Mouse (Mus musculus) embryonic facial prominence, embryonic 14.5 days (tissue): ENCODE results near the gene Ctsc. TPM values are rescaled to one million over a fixed set of nuclear protein-coding genes. Genes with fewer than 3 reads are reported as not detected.
A peak's percentile ranks its signal among the peaks of the same experiment; 100 is the strongest.

Source experiments
- ATAC-seq: fragments of 200-750 bp; cut with Nextera tagmentation; 2 replicates; pipeline ENCODE4 v1.8.0; 2017; ENCODE audit warnings: low read depth, moderate number of reproducible peaks, moderate TSS enrichment
- DNase-seq: peaks from one replicate; pipeline ENCODE4 v3.0.0-alpha.2; 2015; ENCODE audit warnings: low spot score
- H3K27ac ChIP-seq: fragments of 300-500 bp; sonication (generic); replicated peaks from 2 replicates; pipeline ENCODE4 v1.5.1; 2014; ENCODE audit warnings: low read depth, mild to moderate bottlenecking, low read length, moderate library complexity
- H3K27me3 ChIP-seq: fragments of 300-500 bp; sonication (generic); replicated peaks from 2 replicates; pipeline ENCODE4 v1.6.1; 2014; ENCODE audit warnings: low read length; ENCODE audit not compliant: control insufficient read depth, insufficient read depth
- H3K36me3 ChIP-seq: fragments of 300-500 bp; sonication (generic); 2 replicates; pipeline ENCODE4 v1.6.1; 2014; ENCODE audit warnings: low read length, mixed read lengths; ENCODE audit not compliant: control insufficient read depth, insufficient read depth
- H3K4me1 ChIP-seq: fragments of 300-500 bp; sonication (generic); 2 replicates; pipeline ENCODE4 v1.6.1; 2014; ENCODE audit warnings: antibody characterized with exemption, low read length; ENCODE audit not compliant: control insufficient read depth, insufficient read depth
- H3K4me2 ChIP-seq: fragments of 300-500 bp; sonication (generic); 2 replicates; pipeline ENCODE4 v1.6.1; 2014; ENCODE audit warnings: low read depth, mild to moderate bottlenecking, low read length, moderate library complexity, mixed read lengths
- H3K4me3 ChIP-seq: fragments of 300-500 bp; sonication (generic); 2 replicates; pipeline ENCODE4 v1.5.1; 2014; ENCODE audit warnings: low read depth, mild to moderate bottlenecking, low read length
- H3K9ac ChIP-seq: fragments of 300-500 bp; sonication (generic); 2 replicates; pipeline ENCODE4 v1.6.1; 2014; ENCODE audit warnings: low read depth, mild to moderate bottlenecking, low read length, moderate library complexity, mixed read lengths
- H3K9me3 ChIP-seq: fragments of 300-500 bp; sonication (generic); 2 replicates; pipeline ENCODE4 v1.6.1; 2016; ENCODE audit warnings: low read length; ENCODE audit not compliant: control insufficient read depth
- WGBS: fragments of 180-500 bp; shearing (Covaris S2); extraction: QIAGEN DNeasy Blood & Tissue Kit; methylation state at CpG from one replicate; pipeline ENCODE4 v1.1.7; 2014; 5-methylcytosine and 5-hydroxymethylcytosine counted together
- polyA plus RNA-seq: library from polyadenylated mRNA; unstranded; fragments of >200 nt; fragmentation: Nextera tagmentation; extraction: Ambion mirVana; gene quantifications from 2 replicates; pipeline ENCODE4 v1.2.1, GENCODE M21; 2014

Gene Ctsc
- polyA plus RNA-seq, 1 experiment from 2014 or later: 60.0 TPM

DNA sequence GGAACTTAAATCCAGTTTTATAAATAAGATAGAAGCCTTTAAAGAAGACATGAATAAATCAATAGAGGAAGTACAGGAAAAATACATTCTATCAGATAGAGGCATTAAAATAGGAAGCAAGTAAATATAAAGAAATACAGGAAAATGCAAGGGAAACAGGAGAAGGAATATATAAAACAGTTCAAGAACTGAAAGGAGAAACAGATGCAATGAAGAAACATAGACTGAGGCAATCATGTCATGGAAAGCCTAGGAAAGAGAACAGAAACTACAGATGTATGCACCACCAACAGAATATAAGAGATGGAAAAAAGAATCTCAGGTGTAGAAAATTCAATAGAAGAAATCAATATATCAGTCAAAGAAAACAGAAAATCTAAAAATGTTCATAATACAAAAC is 25.8 kb upstream of the Ctsc start:
- Histone ChIP-seq H3K36me3 (no peaks in the 10 kb centered on the region), H3K4me3 (no peak overlapping the region), H3K9me3 (no peaks in the 10 kb centered on the region), H3K27me3 (no peaks in the 10 kb centered on the region), H3K27ac (no peak overlapping the region), H3K9ac (no peak overlapping the region), H3K4me1 (no peaks in the 10 kb centered on the region), H3K4me2 (no peak overlapping the region)
- DNase-seq (no peak), ATAC-seq (no peak)

DNA sequence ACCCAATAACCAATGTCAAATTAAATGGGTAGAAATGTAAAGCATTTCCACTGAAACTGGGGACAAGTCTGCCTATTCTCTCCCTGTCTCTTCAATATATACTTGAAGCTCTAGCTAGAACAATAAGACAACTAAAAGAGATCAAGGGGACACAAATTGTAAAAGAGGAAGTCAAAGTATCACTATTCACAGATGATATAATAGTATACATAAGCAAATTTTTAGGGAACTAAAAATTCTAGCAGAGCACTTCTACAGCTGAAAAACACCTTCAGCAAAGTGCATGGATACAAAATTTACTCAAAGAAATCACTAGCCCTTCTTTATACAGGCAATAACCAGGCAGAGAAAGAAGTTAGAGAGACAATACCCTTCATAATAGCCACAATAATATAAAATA is 23.0 kb upstream of the Ctsc start:
- H3K4me2 ChIP-seq: no peak overlapping the region
- DNase-seq (no peak), ATAC-seq (no peak)
- no peak overlapping the region for H3K4me3 ChIP-seq
- H3K27ac ChIP-seq: no peak overlapping the region
- no peaks in the 10 kb centered on the region for H3K27me3 ChIP-seq
- H3K9ac ChIP-seq: no peak overlapping the region
- no peaks in the 10 kb centered on the region for H3K4me1 ChIP-seq
- H3K9me3 ChIP-seq: no peaks in the 10 kb centered on the region
- H3K36me3 ChIP-seq: no peaks in the 10 kb centered on the region

DNA sequence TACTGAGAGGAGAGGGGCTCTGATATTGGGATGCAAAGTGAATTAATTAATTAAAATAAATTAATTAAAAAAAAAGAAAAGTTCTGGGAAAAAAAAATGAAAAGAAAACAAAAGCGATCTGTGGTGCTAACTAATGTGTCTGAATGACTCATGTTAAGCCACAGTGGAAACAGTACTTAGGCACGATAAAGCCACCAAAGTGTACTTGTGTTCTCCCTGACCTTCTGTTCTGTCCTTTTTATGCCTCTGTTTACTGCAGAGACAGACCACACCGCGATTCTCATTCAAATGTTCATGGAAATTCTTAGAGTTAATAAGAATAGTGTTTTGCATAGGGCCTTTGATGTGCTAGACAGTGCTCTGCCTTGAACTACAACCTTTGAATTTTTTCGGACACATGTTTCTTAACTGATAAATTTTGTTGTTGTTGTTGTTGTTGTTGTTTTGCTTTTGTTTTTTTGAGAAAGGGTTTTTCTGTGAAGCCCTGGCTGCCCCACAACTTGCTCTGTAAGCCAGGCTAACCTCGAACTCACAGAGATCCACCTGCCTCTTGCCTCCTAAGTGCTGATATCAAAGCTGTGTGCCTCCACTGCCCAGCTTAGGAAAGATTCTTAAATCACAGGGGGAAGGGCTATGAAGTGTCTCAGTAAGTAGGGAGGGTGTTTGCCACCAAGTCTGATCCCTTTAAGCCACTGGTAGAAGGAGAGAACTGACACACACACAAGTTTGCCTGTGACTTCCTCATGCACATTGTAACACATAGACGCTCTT is 18.5 kb upstream of the Ctsc start:
- ATAC-seq (no peak), DNase-seq (no peak)
- Histone ChIP-seq H3K27ac (no peak overlapping the region), H3K4me2 (no peak overlapping the region), H3K27me3 (no peaks in the 10 kb centered on the region), H3K9ac (no peak overlapping the region), H3K4me3 (no peak overlapping the region), H3K4me1 (no peaks in the 10 kb centered on the region), H3K9me3 (no peaks in the 10 kb centered on the region), H3K36me3 (no peaks in the 10 kb centered on the region)
- 74% methylated on average over 7 of the region's 7 CpGs for WGBS

DNA sequence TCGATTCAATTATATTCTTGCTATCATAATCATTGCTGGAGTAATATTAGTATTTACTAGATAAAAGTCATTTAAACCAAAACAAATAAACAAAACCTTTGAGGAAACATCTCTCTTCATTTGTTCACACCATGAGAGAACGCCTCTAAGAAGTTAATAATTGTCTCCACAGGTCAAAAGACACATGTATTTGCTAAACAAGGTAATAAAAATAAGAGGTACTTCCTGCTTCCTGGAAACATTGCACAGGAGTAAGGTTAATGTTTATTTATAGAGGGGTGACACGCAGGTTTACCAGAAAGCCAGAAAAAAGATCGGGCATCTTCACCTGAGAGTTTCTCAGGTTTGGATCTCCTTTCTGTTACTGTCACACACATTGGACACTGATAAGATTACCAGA is 16.1 kb upstream of the Ctsc start:
- Histone ChIP-seq H3K9me3 (no peaks in the 10 kb centered on the region), H3K27me3 (no peaks in the 10 kb centered on the region), H3K9ac (no peak overlapping the region), H3K4me1 (no peaks in the 10 kb centered on the region), H3K27ac (no peak overlapping the region), H3K4me2 (no peak overlapping the region), H3K36me3 (no peaks in the 10 kb centered on the region), H3K4me3 (no peak overlapping the region)
- ATAC-seq (no peak), DNase-seq (no peak)
- 80% methylated on average over 4 of the region's 4 CpGs for WGBS

GRCm38 (mm10) chr7:88264861-88265260 is 13.0 kb upstream of the Ctsc start:
- H3K9me3 ChIP-seq: no peaks in the 10 kb centered on the region

GRCm38 (mm10) chr7:88269913-88270312 is 8.0 kb upstream of the Ctsc start:
- Histone ChIP-seq H3K36me3 (no peaks in the 10 kb centered on the region), H3K4me1 (no peaks in the 10 kb centered on the region), H3K9ac (no peak overlapping the region), H3K4me3 (no peak overlapping the region), H3K27ac (no peak overlapping the region), H3K4me2 (no peak overlapping the region), H3K9me3 (no peaks in the 10 kb centered on the region), H3K27me3 (no peaks in the 10 kb centered on the region)
- no peak for ATAC-seq
- 69% methylated on average over 1 of the region's 1 CpGs for WGBS
- DNase-seq: no peak

More at GRCm38 (mm10) chr7:88264861-88265260, 13.0 kb upstream of the Ctsc start:
- ATAC-seq (no peak), DNase-seq (no peak)
- WGBS: 81% methylated on average over 5 of the region's 5 CpGs
- Histone ChIP-seq H3K4me1 (no peaks in the 10 kb centered on the region), H3K27ac (no peak overlapping the region), H3K4me3 (no peak overlapping the region), H3K4me2 (no peak overlapping the region), H3K36me3 (no peaks in the 10 kb centered on the region), H3K27me3 (no peaks in the 10 kb centered on the region), H3K9ac (no peak overlapping the region)

- WGBS: 57% methylated on average over 2 of the region's 2 CpGs
- Histone ChIP-seq H3K27me3 (no peaks in the 10 kb centered on the region), H3K27ac (no peak overlapping the region), H3K4me1 (no peaks in the 10 kb centered on the region), H3K4me3 (no peak overlapping the region), H3K36me3 (no peaks in the 10 kb centered on the region), H3K9ac (no peak overlapping the region), H3K9me3 (no peaks in the 10 kb centered on the region), H3K4me2 (no peak overlapping the region)
- ATAC-seq (peak; percentile 53; the same call in 1 of the 2 replicates), DNase-seq (peak; percentile 76)
Observed at GRCm38 (mm10) chr7:88271531-88271930, 6.4 kb upstream of the Ctsc start.

- no peaks in the 10 kb centered on the region for H3K4me1 ChIP-seq
- ATAC-seq (no peak), DNase-seq (no peak)
- H3K36me3 ChIP-seq: no peaks in the 10 kb centered on the region
- 38% methylated on average over 7 of the region's 7 CpGs for WGBS
- H3K9me3 ChIP-seq: no peaks in the 10 kb centered on the region
- no peak overlapping the region for H3K27ac ChIP-seq
- peak overlapping the region; percentile 57 for H3K4me3 ChIP-seq
- H3K9ac ChIP-seq: peak overlapping the region; percentile 70
- no peaks in the 10 kb centered on the region for H3K27me3 ChIP-seq
- H3K4me2 ChIP-seq: peak overlapping the region; percentile 92
Observed at GRCm38 (mm10) chr7:88276914-88277765, 745 bp upstream of the Ctsc start.
